Mouse (Mus musculus): ENCODE data around the gene Tldc1. TPM values are rescaled to one million over a fixed set of nuclear protein-coding genes. Genes with fewer than 3 reads are reported as not detected.

Gene Tldc1
- polyA plus RNA-seq, 1 experiment, result 13.5 TPM

GRCm38 (mm10) chr8:119798170-119798964 lies 20.2 kb upstream of the Tldc1 start:
- TF ChIP-seq POLR2A (IDR thresholded peaks at IDR 0.05; ENCODE audit: borderline replicate concordance, extremely low read depth, insufficient read depth, insufficient read length, poor library complexity, severe bottlenecking) (no peak), CTCF (IDR thresholded peaks at IDR 0.05; ENCODE audit: borderline replicate concordance, extremely low read depth, insufficient read depth, insufficient read length) (no peak)
- DNase-seq (ENCODE audit: low read depth), result peak; percentile 92

- no peak for DNase-seq (ENCODE audit: low read depth)
Observed at GRCm38 (mm10) chr8:119795651-119796050, 17.4 kb upstream of the Tldc1 start.

GRCm38 (mm10) chr8:119794689-119795088 lies 16.5 kb upstream of the Tldc1 start:
- DNase-seq (ENCODE audit: low read depth), result no peak
- no peak for TF ChIP-seq POLR2A (IDR thresholded peaks at IDR 0.05; ENCODE audit: borderline replicate concordance, extremely low read depth, insufficient read depth, insufficient read length, poor library complexity, severe bottlenecking)
- TF ChIP-seq CTCF (IDR thresholded peaks at IDR 0.05; ENCODE audit: borderline replicate concordance, extremely low read depth, insufficient read depth, insufficient read length), result no peak

More at GRCm38 (mm10) chr8:119795651-119796050, 17.4 kb upstream of the Tldc1 start:
- TF ChIP-seq POLR2A (IDR thresholded peaks at IDR 0.05; ENCODE audit: borderline replicate concordance, extremely low read depth, insufficient read depth, insufficient read length, poor library complexity, severe bottlenecking) (no peak), CTCF (IDR thresholded peaks at IDR 0.05; ENCODE audit: borderline replicate concordance, extremely low read depth, insufficient read depth, insufficient read length) (no peak)

GRCm38 (mm10) chr8:119791804-119792704 lies 13.8 kb upstream of the Tldc1 start:
- TF ChIP-seq POLR2A (IDR thresholded peaks at IDR 0.05; ENCODE audit: borderline replicate concordance, extremely low read depth, insufficient read depth, insufficient read length, poor library complexity, severe bottlenecking) (no peak), CTCF (IDR thresholded peaks at IDR 0.05; ENCODE audit: borderline replicate concordance, extremely low read depth, insufficient read depth, insufficient read length) (no peak)
- peak; percentile 70 for DNase-seq (ENCODE audit: low read depth)

- TF ChIP-seq POLR2A (IDR thresholded peaks at IDR 0.05; ENCODE audit: borderline replicate concordance, extremely low read depth, insufficient read depth, insufficient read length, poor library complexity, severe bottlenecking) (no peak), CTCF (IDR thresholded peaks at IDR 0.05; ENCODE audit: borderline replicate concordance, extremely low read depth, insufficient read depth, insufficient read length) (no peak)
- no peak for DNase-seq (ENCODE audit: low read depth)
Observed at GRCm38 (mm10) chr8:119789581-119789980, 11.4 kb upstream of the Tldc1 start.

GRCm38 (mm10) chr8:119788607-119789381 lies 10.6 kb upstream of the Tldc1 start:
- TF ChIP-seq POLR2A (IDR thresholded peaks at IDR 0.05; ENCODE audit: borderline replicate concordance, extremely low read depth, insufficient read depth, insufficient read length, poor library complexity, severe bottlenecking) (no peak), CTCF (IDR thresholded peaks at IDR 0.05; ENCODE audit: borderline replicate concordance, extremely low read depth, insufficient read depth, insufficient read length) (no peak)
- peak; percentile 59 for DNase-seq (ENCODE audit: low read depth)

GRCm38 (mm10) chr8:119787341-119787740 lies 9.1 kb upstream of the Tldc1 start:
- no peak for TF ChIP-seq POLR2A (IDR thresholded peaks at IDR 0.05; ENCODE audit: borderline replicate concordance, extremely low read depth, insufficient read depth, insufficient read length, poor library complexity, severe bottlenecking)
- no peak for TF ChIP-seq CTCF (IDR thresholded peaks at IDR 0.05; ENCODE audit: borderline replicate concordance, extremely low read depth, insufficient read depth, insufficient read length)
- DNase-seq (ENCODE audit: low read depth), result no peak

- no peak for TF ChIP-seq CTCF (IDR thresholded peaks at IDR 0.05; ENCODE audit: borderline replicate concordance, extremely low read depth, insufficient read depth, insufficient read length)
- TF ChIP-seq POLR2A (IDR thresholded peaks at IDR 0.05; ENCODE audit: borderline replicate concordance, extremely low read depth, insufficient read depth, insufficient read length, poor library complexity, severe bottlenecking), result no peak
- peak; percentile 41 for DNase-seq (ENCODE audit: low read depth)
Observed at GRCm38 (mm10) chr8:119786871-119787270, 8.7 kb upstream of the Tldc1 start.

GRCm38 (mm10) chr8:119785764-119786405 lies 7.7 kb upstream of the Tldc1 start:
- TF ChIP-seq POLR2A (IDR thresholded peaks at IDR 0.05; ENCODE audit: borderline replicate concordance, extremely low read depth, insufficient read depth, insufficient read length, poor library complexity, severe bottlenecking) (no peak), CTCF (IDR thresholded peaks at IDR 0.05; ENCODE audit: borderline replicate concordance, extremely low read depth, insufficient read depth, insufficient read length) (no peak)
- peak; percentile 91 for DNase-seq (ENCODE audit: low read depth)

- no peak for DNase-seq (ENCODE audit: low read depth)
- TF ChIP-seq POLR2A (IDR thresholded peaks at IDR 0.05; ENCODE audit: borderline replicate concordance, extremely low read depth, insufficient read depth, insufficient read length, poor library complexity, severe bottlenecking) (no peak), CTCF (IDR thresholded peaks at IDR 0.05; ENCODE audit: borderline replicate concordance, extremely low read depth, insufficient read depth, insufficient read length) (no peak)
Observed at GRCm38 (mm10) chr8:119784676-119785075, 6.5 kb upstream of the Tldc1 start.

Measured in brain, embryonic 14.5 days (tissue).